Mouse (Mus musculus): ENCODE results near the gene Cant1. TPM values are rescaled to one million over a fixed set of nuclear protein-coding genes. Genes with fewer than 3 reads are reported as not detected.

The Cant1 gene
- polyA plus RNA-seq, 1 experiment from 2014 or later = 24.9 TPM

- 82% methylated on average over 5 of the region's 5 CpGs for WGBS
- no peak overlapping the region for H3K9ac ChIP-seq
- H3K4me1 ChIP-seq (replicated peaks) = peaks cover 19% of the 10 kb centered on the region
- no peaks in the 10 kb centered on the region for H3K36me3 ChIP-seq
- H3K4me3 ChIP-seq = no peak overlapping the region
- no peak for ATAC-seq (ENCODE audit: low FRiP score)
- H3K9me3 ChIP-seq = no peaks in the 10 kb centered on the region
- H3K27ac ChIP-seq = no peak overlapping the region
- H3K4me2 ChIP-seq = no peak overlapping the region
- H3K27me3 ChIP-seq = no peaks in the 10 kb centered on the region
Observed at GRCm38 (mm10) chr11:118375881-118376280, 43.0 kb downstream of the Cant1 start.

DNA sequence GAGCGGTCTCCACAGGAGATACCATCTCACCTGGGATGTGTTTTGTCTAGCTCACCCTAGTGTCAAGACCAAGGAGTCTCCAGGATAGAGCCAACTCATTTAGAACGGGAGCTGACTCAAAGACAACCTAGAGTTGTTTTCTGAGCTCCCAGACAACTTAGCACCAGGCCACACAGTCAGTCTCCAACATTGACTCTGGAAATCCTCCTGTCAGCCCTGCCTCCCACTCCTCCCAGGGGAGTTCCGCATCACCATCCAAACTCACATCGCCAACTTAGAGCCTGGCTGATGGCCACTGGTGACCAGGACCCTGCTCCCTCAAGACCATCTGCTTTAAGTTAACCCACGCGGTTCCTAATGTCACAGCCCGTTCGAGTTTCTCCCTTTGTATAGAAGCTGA lies 43.4 kb downstream of the Cant1 start:
- Histone ChIP-seq H3K4me3 (no peak overlapping the region), H3K9me3 (no peaks in the 10 kb centered on the region), H3K36me3 (no peaks in the 10 kb centered on the region), H3K4me1 (replicated peaks) (peaks cover 19% of the 10 kb centered on the region), H3K27ac (no peak overlapping the region), H3K4me2 (no peak overlapping the region), H3K27me3 (no peaks in the 10 kb centered on the region), H3K9ac (no peak overlapping the region)
- no peak for ATAC-seq (ENCODE audit: low FRiP score)
- 85% methylated on average over 8 of the region's 8 CpGs for WGBS

DNA sequence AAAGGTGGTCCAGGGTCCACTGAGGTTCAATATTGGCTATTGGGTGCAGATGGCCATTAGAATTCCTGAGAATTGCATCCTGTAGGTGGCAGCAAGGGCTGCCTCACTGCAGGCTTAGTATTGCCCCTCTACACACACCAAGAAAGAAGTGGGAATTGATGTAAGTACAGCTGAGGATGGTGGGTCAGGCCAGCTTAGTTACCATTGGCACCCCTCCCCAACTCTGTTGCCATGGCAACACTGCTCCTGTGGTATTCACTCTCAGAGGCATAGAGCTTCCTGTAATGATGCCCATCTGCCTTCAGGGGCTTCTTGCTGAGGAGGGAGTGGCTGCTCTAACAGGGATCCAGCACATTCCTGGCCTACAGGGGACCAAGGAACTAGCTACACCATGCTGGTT lies 43.9 kb downstream of the Cant1 start:
- H3K9ac ChIP-seq = no peak overlapping the region
- no peak for ATAC-seq (ENCODE audit: low FRiP score)
- no peak overlapping the region for H3K4me3 ChIP-seq
- no peak overlapping the region for H3K27ac ChIP-seq
- no peak overlapping the region for H3K4me2 ChIP-seq
- no peaks in the 10 kb centered on the region for H3K36me3 ChIP-seq
- H3K4me1 ChIP-seq (replicated peaks) = peaks cover 19% of the 10 kb centered on the region
- H3K9me3 ChIP-seq = no peaks in the 10 kb centered on the region
- H3K27me3 ChIP-seq = no peaks in the 10 kb centered on the region

DNA sequence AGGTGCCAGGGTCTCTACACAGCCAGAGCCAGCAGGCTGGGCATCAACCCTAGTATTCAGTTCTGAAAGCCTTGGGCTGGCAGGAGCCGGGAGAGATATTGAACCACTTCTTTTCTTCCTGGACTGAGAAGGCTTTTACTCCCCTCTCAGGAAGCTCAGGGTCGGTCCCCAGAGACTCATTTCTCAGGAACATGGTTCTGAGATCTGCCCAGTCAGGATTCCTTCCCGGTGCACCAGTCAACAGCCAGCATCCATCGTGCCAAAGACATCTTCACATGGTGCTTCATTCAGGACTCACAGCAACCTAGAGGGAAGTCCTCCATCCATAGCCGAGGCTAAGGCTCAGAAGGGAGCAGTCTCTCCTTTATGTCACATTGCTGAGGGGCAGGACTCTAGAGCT lies 44.4 kb downstream of the Cant1 start:
- WGBS = 71% methylated on average over 5 of the region's 5 CpGs
- no peak for ATAC-seq (ENCODE audit: low FRiP score)

DNA sequence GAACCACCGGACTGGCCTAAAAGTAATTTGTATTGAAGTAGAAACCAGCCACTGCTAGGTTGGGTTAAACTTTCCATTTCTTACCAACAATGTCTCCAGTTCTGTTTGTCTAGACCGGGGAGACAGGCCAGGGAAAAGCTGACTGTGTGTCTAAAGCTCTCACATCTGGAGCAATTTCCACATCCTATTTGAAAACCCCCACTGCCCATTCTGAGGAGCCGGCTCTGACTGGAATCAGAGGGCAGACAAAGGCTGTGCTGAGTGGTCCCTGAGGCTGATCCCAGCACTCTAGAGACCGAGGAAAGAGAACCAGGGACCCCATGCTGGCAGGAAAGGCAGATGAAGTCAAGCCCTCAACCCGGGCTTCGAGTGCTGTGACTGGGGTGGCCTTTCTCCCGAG lies 46.2 kb downstream of the Cant1 start:
- WGBS = 59% methylated on average over 7 of the region's 7 CpGs
- no peak overlapping the region for H3K4me2 ChIP-seq
- H3K27me3 ChIP-seq = no peaks in the 10 kb centered on the region
- H3K4me1 ChIP-seq (replicated peaks) = peaks cover 17% of the 10 kb centered on the region
- no peak overlapping the region for H3K27ac ChIP-seq
- H3K9me3 ChIP-seq = no peaks in the 10 kb centered on the region
- no peaks in the 10 kb centered on the region for H3K36me3 ChIP-seq
- H3K4me3 ChIP-seq = no peak overlapping the region
- no peak overlapping the region for H3K9ac ChIP-seq
- ATAC-seq (ENCODE audit: low FRiP score) = no peak

More for the DNA sequence above, 44.4 kb downstream of the Cant1 start:
- no peak overlapping the region for H3K9ac ChIP-seq
- H3K9me3 ChIP-seq = no peaks in the 10 kb centered on the region
- peaks cover 18% of the 10 kb centered on the region for H3K4me1 ChIP-seq (replicated peaks)
- no peak overlapping the region for H3K27ac ChIP-seq
- H3K36me3 ChIP-seq = no peaks in the 10 kb centered on the region
- no peak overlapping the region for H3K4me2 ChIP-seq
- H3K27me3 ChIP-seq = no peaks in the 10 kb centered on the region
- H3K4me3 ChIP-seq = no peak overlapping the region

- 87% methylated on average over 7 of the region's 7 CpGs for WGBS
- H3K4me3 ChIP-seq = no peak overlapping the region
- no peak overlapping the region for H3K9ac ChIP-seq
- H3K27ac ChIP-seq = no peak overlapping the region
- no peak for ATAC-seq (ENCODE audit: low FRiP score)
- H3K36me3 ChIP-seq = no peaks in the 10 kb centered on the region
- H3K9me3 ChIP-seq = no peaks in the 10 kb centered on the region
- H3K4me1 ChIP-seq (replicated peaks) = peaks cover 17% of the 10 kb centered on the region
- H3K27me3 ChIP-seq = no peaks in the 10 kb centered on the region
- no peak overlapping the region for H3K4me2 ChIP-seq
Observed at GRCm38 (mm10) chr11:118371876-118372275, 47.0 kb downstream of the Cant1 start.

DNA sequence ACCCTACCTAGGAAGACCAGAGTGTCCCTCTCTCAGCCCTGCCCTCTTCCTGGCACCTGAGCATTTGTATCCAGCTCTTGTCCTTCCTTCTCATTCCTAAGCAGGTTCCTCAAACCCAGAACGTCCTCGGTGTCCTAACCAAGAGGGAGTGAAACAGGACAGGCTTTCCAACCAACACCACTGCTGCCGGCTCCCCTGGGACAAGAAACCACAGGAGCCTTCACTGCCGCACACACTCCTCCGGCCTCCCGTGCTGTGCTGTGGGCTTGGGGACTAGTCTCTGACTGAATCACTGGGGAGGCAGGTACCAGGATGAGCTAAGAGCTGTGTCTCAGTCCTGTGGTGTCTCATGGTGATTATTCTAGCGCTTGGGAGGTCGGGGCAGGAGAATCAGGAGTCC lies 49.2 kb downstream of the Cant1 start:
- WGBS = 79% methylated on average over 8 of the region's 8 CpGs
- Histone ChIP-seq H3K27ac (no peak overlapping the region), H3K36me3 (no peaks in the 10 kb centered on the region), H3K9ac (no peak overlapping the region), H3K27me3 (no peaks in the 10 kb centered on the region), H3K4me1 (replicated peaks) (peaks cover 4% of the 10 kb centered on the region; the same call in 1 of the 2 replicates), H3K9me3 (no peaks in the 10 kb centered on the region), H3K4me2 (no peak overlapping the region), H3K4me3 (no peak overlapping the region)
- ATAC-seq (ENCODE audit: low FRiP score) = no peak

- Histone ChIP-seq H3K27me3 (no peaks in the 10 kb centered on the region), H3K9me3 (no peaks in the 10 kb centered on the region)
Observed at GRCm38 (mm10) chr11:118369251-118369650, 49.6 kb downstream of the Cant1 start.

GRCm38 (mm10) chr11:118368330-118368729 lies 50.6 kb downstream of the Cant1 start:
- H3K27me3 ChIP-seq = no peaks in the 10 kb centered on the region
- no peak overlapping the region for H3K4me2 ChIP-seq
- no peaks in the 10 kb centered on the region for H3K36me3 ChIP-seq
- no peak overlapping the region for H3K9ac ChIP-seq
- 61% methylated on average over 3 of the region's 3 CpGs for WGBS
- no peak for ATAC-seq (ENCODE audit: low FRiP score)
- H3K27ac ChIP-seq = no peak overlapping the region
- no peak overlapping the region for H3K4me3 ChIP-seq
- no peaks in the 10 kb centered on the region for H3K4me1 ChIP-seq (replicated peaks)
- H3K9me3 ChIP-seq = no peaks in the 10 kb centered on the region

More at GRCm38 (mm10) chr11:118369251-118369650, 49.6 kb downstream of the Cant1 start:
- H3K4me2 ChIP-seq = no peak overlapping the region
- WGBS = 84% methylated on average over 5 of the region's 5 CpGs
- H3K27ac ChIP-seq = no peak overlapping the region
- ATAC-seq (ENCODE audit: low FRiP score) = no peak
- no peak overlapping the region for H3K4me3 ChIP-seq
- H3K4me1 ChIP-seq (replicated peaks) = peaks cover under 1% of the 10 kb centered on the region; the same call in 1 of the 2 replicates
- no peaks in the 10 kb centered on the region for H3K36me3 ChIP-seq
- H3K9ac ChIP-seq = no peak overlapping the region

DNA sequence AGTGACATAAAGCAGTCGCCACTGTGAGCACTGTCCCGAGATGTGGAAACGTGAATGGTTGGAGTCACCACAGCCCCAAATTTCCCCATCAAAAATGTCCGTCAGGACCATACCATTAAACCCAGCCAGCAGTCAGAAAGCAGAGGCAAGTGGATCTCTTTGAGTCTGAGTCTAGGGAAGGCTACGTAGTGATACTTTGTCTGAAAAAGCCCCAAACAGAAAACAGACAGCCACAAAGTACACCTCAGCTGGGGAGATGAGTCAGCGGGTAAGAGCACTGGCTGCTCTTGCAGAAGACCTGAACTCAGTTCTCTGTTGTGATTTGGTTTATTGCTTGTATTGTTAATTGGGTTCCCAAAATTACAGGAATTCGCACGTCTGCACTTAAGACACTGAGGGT lies 52.3 kb downstream of the Cant1 start:
- Histone ChIP-seq H3K4me1 (replicated peaks) (peaks cover 7% of the 10 kb centered on the region), H3K27ac (no peak overlapping the region), H3K4me2 (no peak overlapping the region), H3K9me3 (no peaks in the 10 kb centered on the region), H3K36me3 (no peaks in the 10 kb centered on the region), H3K9ac (no peak overlapping the region), H3K4me3 (no peak overlapping the region), H3K27me3 (0 out of 2 replicates have a peak, but pooled peaks cover 3% of the 10 kb centered on the region)
- WGBS = 85% methylated on average over 8 of the region's 8 CpGs
- ATAC-seq (ENCODE audit: low FRiP score) = no peak

- peaks cover 7% of the 10 kb centered on the region for H3K4me1 ChIP-seq (replicated peaks)
- 0 out of 2 replicates have a peak, but pooled peaks cover 3% of the 10 kb centered on the region for H3K27me3 ChIP-seq
- WGBS = 76% methylated on average over 3 of the region's 3 CpGs
- no peaks in the 10 kb centered on the region for H3K36me3 ChIP-seq
- ATAC-seq (ENCODE audit: low FRiP score) = no peak
- H3K27ac ChIP-seq = no peak overlapping the region
- no peak overlapping the region for H3K9ac ChIP-seq
- H3K4me3 ChIP-seq = no peak overlapping the region
- no peaks in the 10 kb centered on the region for H3K9me3 ChIP-seq
- no peak overlapping the region for H3K4me2 ChIP-seq
Observed at GRCm38 (mm10) chr11:118366108-118366507, 52.8 kb downstream of the Cant1 start.

DNA sequence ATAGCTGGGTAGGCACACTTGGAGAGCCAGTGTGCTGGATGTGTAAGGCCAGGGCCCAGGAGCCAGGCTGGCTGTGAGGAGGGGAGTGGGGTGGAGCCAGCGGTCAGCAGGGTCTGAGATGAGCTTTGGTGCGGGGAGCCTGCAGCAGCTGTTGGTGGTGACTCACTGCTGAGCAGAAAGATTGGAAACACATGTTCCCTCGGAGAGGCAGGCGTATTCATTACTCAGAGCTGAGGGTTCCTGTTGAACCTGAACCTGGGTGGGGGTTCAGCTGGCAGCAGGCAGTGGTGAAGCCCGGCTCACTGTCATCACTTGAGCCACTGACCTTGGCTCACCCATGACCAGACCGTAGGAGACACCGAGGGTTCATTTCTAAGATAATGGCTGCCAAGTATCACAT lies 53.7 kb downstream of the Cant1 start:
- no peak overlapping the region for H3K27ac ChIP-seq

DNA sequence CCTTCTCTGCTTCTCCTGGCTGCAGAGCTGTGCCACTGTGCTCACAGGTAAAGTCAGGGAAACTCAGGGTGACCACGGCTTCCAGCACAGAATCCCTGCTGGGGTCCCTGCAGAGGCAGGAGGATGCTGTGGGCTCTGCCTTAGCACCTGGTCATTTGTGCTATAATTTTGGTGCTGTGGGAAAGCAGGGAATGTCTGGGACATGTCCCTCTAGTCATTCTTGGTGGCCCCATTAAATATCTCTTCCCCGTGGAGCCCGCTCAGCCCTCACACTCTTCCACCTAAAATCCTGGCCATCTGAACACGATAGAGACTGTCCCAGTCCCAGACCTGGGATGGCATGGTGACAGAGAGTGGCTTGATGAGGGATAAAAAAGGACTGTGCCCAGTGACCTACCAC lies 54.9 kb downstream of the Cant1 start:
- H3K4me3 ChIP-seq = no peak overlapping the region
- H3K27ac ChIP-seq = no peak overlapping the region
- ATAC-seq (ENCODE audit: low FRiP score) = no peak
- H3K4me2 ChIP-seq = no peak overlapping the region
- WGBS = 87% methylated on average over 4 of the region's 4 CpGs
- H3K27me3 ChIP-seq = 0 out of 2 replicates have a peak, but pooled peaks cover 3% of the 10 kb centered on the region
- H3K36me3 ChIP-seq = no peaks in the 10 kb centered on the region
- H3K9ac ChIP-seq = no peak overlapping the region
- H3K9me3 ChIP-seq = no peaks in the 10 kb centered on the region
- peaks cover 7% of the 10 kb centered on the region for H3K4me1 ChIP-seq (replicated peaks)

More for the DNA sequence above, 53.7 kb downstream of the Cant1 start:
- H3K9me3 ChIP-seq = no peaks in the 10 kb centered on the region
- H3K9ac ChIP-seq = no peak overlapping the region
- WGBS = 73% methylated on average over 7 of the region's 7 CpGs
- 0 out of 2 replicates have a peak, but pooled peaks cover 3% of the 10 kb centered on the region for H3K27me3 ChIP-seq
- no peaks in the 10 kb centered on the region for H3K36me3 ChIP-seq
- H3K4me1 ChIP-seq (replicated peaks) = peaks cover 7% of the 10 kb centered on the region
- ATAC-seq (ENCODE audit: low FRiP score) = no peak
- no peak overlapping the region for H3K4me3 ChIP-seq
- H3K4me2 ChIP-seq = no peak overlapping the region

All from hindbrain, embryonic 13.5 days (tissue).